Mouse (Mus musculus): Measurements from ENCODE around the gene Olfr1380.
"Not testable (repeated sequence)": the region's sequence is repeated elsewhere in the genome, so short reads cannot be mapped to it uniquely, and the experiment has no call there.

Gene Olfr1380

GRCm38 (mm10) chr11:49556578-49556977 lies at the start of gene Olfr1380:
Gene Olfr1380 (plus strand): TSS chr11:49556878.
- DNase-seq (ENCODE audit: low spot score in 2 of 2), result not testable (repeated sequence)

DNA sequence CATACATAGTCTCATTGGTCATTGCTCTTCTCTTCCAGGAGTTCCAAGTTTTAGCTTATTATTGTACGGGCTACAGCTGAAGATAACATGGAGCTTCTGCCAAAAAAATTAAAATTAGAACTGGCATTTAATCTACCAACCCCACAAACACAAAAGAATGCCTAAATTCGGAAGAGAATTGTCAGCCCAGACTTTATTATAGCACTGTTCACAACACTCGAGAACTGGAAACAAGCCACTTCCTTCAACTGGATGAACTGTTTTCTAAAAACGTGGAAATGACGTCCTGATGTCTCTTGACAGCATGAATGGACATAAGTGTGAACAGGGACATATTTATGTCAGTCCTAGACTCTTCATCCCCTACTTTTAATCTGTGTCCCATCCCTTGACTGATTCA lies 38.6 kb upstream of the Olfr1380 start:
- DNase-seq (ENCODE audit: low spot score in 2 of 2), result no peak

GRCm38 (mm10) chr11:49519348-49519747 lies 37.3 kb upstream of the Olfr1380 start, which contains the start of gene Olfr1383:
Gene Olfr1383 (plus strand): TSS chr11:49519648.
- no peak for DNase-seq (ENCODE audit: low spot score in 2 of 2)

GRCm38 (mm10) chr11:49527947-49528346 lies 28.7 kb upstream of the Olfr1380 start, which contains the start of gene Olfr1382:
Gene Olfr1382 (plus strand): TSS chr11:49528247.
- DNase-seq (ENCODE audit: low spot score in 2 of 2), result no peak

DNA sequence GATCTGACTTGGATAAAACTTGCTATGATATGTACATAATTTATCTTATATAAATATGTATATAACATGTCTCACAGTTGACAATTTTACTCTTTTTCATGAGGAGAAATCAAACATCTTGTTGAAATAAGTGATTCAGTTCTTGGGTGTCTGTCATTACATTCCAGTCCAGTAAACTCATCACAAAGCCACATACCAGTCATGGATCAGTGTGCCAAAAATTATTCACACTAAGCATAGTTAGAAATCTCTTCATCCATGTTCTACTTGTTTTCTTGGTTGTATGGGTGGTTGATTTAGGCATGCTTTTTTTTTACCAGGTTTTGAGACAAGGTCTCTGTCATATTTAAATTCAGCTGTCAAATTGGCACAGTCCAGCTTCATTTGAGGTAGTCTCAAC lies 23.9 kb upstream of the Olfr1380 start:
- no peak for DNase-seq (ENCODE audit: low spot score in 2 of 2)

DNA sequence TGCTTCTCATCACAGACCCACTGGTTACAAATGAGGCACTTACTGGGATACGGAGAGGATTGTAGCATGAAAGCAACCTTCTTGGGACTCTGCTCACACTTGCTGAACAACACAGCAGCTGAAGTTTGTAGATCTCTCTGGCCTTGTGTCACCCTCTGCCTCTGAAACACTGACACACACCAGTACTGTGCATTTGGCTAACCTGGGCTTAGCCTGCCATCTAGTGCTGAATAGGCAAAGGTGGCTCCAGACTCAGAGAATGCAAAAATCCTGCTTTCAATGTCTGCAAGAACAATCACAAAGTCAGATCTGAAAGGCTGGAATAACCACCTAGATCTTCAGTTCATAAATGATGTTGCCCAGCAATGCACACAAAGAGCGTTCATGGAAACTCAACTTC lies 20.0 kb upstream of the Olfr1380 start:
- not testable (repeated sequence) for DNase-seq (ENCODE audit: low spot score in 2 of 2)

DNA sequence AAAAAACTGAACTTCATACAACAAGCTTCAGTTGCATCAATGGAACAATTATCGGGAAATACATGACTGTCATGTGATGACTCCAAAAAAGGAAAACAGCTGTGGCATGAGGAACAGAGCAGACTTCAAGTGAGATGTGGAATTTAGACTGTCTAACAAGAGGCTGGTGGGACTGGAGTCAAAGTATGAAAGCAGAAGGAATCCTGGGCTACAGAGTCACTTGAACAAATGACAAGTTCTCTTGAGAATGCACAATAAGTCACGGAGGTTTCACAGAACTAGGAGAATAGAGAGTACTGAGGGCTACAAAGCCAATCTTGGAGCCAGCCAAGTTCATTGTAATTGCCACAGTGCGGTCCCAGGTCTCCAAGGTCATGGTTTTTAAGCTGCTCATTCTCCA lies 13.5 kb upstream of the Olfr1380 start, which contains the start of gene Olfr1381:
Olfr1381 (plus strand) TSS at position 301 of the 400 bp plus-strand sequence.
- not testable (repeated sequence) for DNase-seq (ENCODE audit: low spot score in 2 of 2)

GRCm38 (mm10) chr11:49554033-49554432 lies 2.6 kb upstream of the Olfr1380 start:
- not testable (repeated sequence) for DNase-seq (ENCODE audit: low spot score in 2 of 2)

GRCm38 (mm10) chr11:49575054-49575453 lies 18.4 kb downstream of the Olfr1380 start:
- not testable (repeated sequence) for DNase-seq (ENCODE audit: low spot score in 2 of 2)

DNA sequence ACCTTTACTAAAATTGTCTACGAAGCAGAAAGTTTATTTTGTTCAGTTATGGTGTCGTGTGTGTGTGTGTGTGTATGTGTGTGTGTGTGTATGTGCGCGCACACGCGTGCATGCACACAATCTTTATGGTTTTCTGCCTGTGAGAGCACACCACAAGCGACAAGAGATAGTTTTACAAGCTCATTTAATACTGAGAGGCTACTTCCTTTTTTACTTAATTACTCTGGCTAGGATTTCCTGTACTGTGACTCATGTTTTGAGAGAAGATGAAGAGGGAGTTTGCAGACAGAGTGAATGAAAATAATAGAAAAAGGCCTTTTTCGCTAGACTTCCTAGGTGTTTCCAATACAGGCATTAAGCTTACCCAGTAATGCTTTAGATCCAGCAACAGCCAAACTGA lies 23.8 kb downstream of the Olfr1380 start:
- DNase-seq (ENCODE audit: low spot score in 2 of 2), result not testable (repeated sequence)

- DNase-seq (ENCODE audit: low spot score in 2 of 2), result no peak
These were observed 33.5 kb downstream of the Olfr1380 start for GRCm38 (mm10) chr11:49590213-49590612.

DNA sequence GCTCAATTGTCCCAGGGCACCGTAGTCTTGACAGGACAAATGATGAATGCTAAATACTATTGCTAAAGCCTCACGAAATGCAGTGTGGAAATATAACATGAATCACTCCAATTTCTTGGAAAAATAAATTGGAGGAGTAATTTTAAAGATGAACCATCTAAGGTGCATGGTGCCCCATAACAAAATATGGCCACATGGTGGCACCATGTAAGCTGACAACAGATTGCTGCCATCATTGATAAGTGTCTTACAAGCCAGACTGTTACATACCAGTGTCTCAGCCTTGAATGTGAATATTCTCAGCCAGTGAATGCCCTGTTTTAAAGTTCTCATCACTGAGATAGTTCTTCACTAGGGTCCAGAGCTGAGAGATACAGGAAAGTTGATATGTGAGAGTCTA lies 40.5 kb downstream of the Olfr1380 start:
- not testable (repeated sequence) for DNase-seq (ENCODE audit: low spot score in 2 of 2)

DNA sequence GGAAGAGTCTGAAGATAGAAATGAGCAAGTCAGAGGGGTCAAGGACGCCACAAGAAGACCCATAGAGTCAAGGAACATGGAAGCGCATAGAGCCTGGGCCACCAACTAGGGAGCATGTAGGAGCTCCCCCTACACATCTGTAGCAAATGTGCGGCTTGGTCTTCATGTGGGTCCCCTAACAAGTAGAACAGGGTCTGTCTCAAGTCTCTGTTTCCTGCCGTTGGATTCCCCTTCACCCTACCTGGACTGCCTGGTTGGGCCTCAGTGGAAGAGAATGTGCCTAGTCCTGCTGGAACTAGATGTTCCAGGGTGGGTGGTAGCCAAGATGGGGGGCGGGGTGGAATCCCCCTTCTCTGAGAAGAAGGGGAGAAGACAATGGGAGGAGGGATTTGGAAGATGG lies 51.6 kb downstream of the Olfr1380 start:
- not testable (repeated sequence) for DNase-seq (ENCODE audit: low spot score in 2 of 2)

DNA sequence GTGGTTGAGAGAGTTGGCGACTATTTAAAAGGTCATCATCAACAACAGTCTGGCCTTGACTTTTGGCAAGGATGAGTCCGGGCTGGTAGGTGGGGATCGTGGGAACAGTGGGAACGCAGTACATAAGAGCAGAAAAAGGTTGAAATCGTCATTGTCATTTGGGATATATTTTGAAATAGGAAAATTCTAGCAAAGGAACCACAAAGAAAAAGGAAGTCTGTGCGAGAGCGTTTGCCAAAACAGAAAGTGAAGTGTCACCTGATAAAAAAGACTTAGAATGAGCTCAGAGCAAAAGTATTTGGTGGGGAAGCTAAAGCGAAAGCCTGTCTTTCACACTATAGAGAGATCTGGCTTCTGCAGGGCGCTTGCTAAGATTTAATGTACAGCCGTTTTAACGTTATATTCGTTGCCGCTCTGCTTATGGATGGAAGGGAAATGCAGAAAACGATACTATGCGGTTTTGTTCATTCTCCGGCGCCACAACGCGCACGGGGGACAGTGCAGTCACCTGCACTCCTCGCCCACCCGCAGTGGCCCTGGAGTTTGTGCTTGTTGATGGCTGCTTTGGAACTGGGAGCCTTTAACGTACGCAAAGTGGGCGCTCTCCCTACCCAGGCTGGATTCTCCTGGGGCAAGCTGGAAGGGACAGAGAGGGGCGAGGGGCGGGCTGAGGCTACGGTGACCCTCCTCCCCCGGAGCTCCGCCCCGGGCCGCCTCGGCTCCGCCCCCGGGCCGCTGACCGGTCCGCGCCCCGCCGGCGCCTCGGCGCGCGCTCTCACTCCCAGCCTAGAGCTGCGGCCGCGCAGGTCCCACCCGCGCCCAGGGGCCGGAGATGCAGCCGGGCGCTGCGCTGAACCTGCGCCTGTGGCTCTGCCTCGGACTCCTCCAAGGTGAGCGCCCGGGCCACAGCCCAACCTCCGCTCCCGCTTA lies 52.5 kb downstream of the Olfr1380 start, which contains the start of gene Flt4:
Flt4 (plus strand) TSS at position 326 of the 930 bp plus-strand sequence.
- DNase-seq (ENCODE audit: low spot score in 2 of 2), result not testable (repeated sequence)

DNA sequence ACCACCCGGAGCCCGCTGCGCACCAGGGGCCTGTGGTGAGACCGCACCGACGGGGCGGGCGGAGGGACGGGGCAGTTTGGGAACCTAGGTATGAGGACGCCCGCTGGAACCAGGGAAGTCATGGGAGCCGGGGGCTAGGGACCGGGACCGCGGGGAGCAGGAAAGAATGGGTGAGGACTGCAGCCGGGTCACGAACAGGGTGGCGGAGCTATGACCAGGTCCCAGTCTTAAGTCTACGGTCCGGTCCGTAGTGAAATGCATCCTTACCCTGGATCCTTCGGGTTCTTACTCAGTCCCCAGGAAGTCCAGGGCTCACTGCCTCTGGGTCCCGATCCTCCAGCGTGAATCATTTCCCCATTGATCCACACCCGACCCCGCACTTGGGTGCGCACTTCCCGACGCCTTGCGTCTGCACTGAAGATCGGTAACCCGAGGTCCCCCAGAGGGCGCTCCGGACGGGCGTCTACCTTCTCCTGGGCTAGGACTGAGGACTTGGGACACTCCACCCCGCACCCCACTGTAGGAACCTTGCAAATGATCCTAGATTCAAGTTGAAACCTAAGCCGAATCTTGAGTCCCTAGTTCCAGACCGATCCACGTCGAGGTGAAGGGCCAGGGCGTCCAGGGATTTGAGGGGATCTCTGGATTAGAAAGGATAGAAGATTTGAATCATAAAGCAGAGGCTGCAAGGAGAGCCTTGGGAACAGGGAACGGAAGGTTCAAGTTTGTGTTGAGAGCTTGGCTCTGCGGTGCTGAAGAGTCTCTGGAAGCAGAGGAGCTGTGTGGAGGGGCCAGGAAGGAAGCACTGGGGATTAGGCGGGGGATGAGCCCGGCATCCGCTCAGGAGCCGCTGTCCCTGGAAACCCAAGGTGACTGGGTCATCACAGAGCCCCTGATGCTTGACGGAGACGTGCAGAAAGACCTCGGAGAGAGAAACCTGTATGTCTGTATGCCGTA lies 53.5 kb downstream of the Olfr1380 start:
- DNase-seq (ENCODE audit: low spot score in 2 of 2), result not testable (repeated sequence)

DNA sequence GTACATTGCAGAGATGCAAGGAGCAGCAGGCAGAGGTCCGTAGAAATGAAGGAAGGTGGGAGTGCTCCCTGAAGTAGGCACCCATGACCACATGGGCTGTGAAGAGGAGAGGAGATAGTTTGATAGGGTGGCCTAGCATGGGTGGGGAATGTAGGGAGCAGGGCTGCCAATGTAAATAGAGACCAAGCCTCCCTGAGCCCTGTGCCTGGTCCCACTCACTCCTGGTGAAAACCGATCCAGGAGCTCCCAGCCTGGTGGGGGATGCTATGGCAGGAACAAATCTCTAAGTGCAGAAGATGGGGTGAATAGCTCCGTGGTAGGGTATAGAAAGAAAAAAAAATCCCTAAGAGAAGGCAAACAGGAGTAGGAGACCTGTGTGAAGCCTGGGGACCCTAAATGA lies 54.7 kb downstream of the Olfr1380 start:
- not testable (repeated sequence) for DNase-seq (ENCODE audit: low spot score in 2 of 2)

- DNase-seq (ENCODE audit: low spot score in 2 of 2), result no peak
These were observed 55.5 kb downstream of the Olfr1380 start for GRCm38 (mm10) chr11:49612154-49612553.

GRCm38 (mm10) chr11:49613349-49613748 lies 56.7 kb downstream of the Olfr1380 start:
- DNase-seq (ENCODE audit: low spot score in 2 of 2), result no peak
